Mouse (Mus musculus): ENCODE measurements at regions not wholly inside any gene's neighbourhood (a gene's known extent, or its start where the extent isn't known, plus 50 kb on each side); places are given as distances from the start of the nearest gene placed in this dataset.

GRCm38 (mm10) chr16:77443318-77443717, 158.6 kb downstream of the Gm11146 start:
- no peaks in the 10 kb centered on the region for H3K27me3 ChIP-seq (ENCODE audit: control insufficient read depth, insufficient read depth, low read length)
- peak overlapping the region; percentile 10 for H3K27ac ChIP-seq
- ATAC-seq (ENCODE audit: low FRiP score) (no peak), DNase-seq (ENCODE audit: low spot score) (no peak)
- no peak overlapping the region for H3K4me3 ChIP-seq (replicated peaks; ENCODE audit: low read length)
- no peaks in the 10 kb centered on the region for H3K36me3 ChIP-seq (replicated peaks; ENCODE audit: control insufficient read depth, insufficient read depth)
- no peaks in the 10 kb centered on the region for H3K9me3 ChIP-seq (ENCODE audit: control insufficient read depth, low read length)
- peaks cover 24% of the 10 kb centered on the region for H3K4me1 ChIP-seq (replicated peaks; ENCODE audit: control insufficient read depth, insufficient read depth, low read length)
- no peak overlapping the region for H3K9ac ChIP-seq
- H3K4me2 ChIP-seq (replicated peaks): no peak overlapping the region
- 74% methylated on average over 5 of the region's 5 CpGs for WGBS

DNA sequence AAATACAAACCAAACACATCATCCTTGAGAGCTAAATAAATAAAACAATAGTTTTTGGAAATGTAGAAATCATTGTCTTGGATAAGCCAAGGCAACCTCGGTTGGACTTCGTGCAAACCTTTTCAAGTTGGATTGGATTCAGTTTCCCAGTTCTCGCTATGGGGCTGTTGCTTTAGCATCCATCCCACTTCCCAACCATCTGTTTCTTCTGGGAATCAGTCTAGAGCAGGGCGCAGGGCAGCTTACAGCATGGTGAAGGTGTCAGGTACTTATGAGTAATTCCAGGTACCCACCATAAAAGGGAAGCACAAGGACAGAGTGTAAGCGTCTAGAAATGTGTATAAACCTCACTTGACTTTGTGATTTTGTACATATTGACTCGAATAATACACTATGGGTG, 159.0 kb downstream of the Gm11146 start:
- H3K4me3 ChIP-seq (replicated peaks; ENCODE audit: low read length): no peak overlapping the region
- DNase-seq (ENCODE audit: low spot score) (no peak), ATAC-seq (ENCODE audit: low FRiP score) (no peak)
- WGBS: 94% methylated on average over 6 of the region's 6 CpGs
- H3K27ac ChIP-seq: no peak overlapping the region
- H3K4me1 ChIP-seq (replicated peaks; ENCODE audit: control insufficient read depth, insufficient read depth, low read length): peaks cover 24% of the 10 kb centered on the region
- no peaks in the 10 kb centered on the region for H3K9me3 ChIP-seq (ENCODE audit: control insufficient read depth, low read length)
- no peak overlapping the region for H3K9ac ChIP-seq
- no peaks in the 10 kb centered on the region for H3K36me3 ChIP-seq (replicated peaks; ENCODE audit: control insufficient read depth, insufficient read depth)
- H3K4me2 ChIP-seq (replicated peaks): no peak overlapping the region
- no peaks in the 10 kb centered on the region for H3K27me3 ChIP-seq (ENCODE audit: control insufficient read depth, insufficient read depth, low read length)

- H3K27me3 ChIP-seq (ENCODE audit: control insufficient read depth, insufficient read depth, low read length): no peaks in the 10 kb centered on the region
- DNase-seq (ENCODE audit: low spot score) (no peak), ATAC-seq (ENCODE audit: low FRiP score) (no peak)
- WGBS: 49% methylated on average over 4 of the region's 4 CpGs
- H3K9me3 ChIP-seq (ENCODE audit: control insufficient read depth, low read length): no peaks in the 10 kb centered on the region
- H3K4me1 ChIP-seq (replicated peaks; ENCODE audit: control insufficient read depth, insufficient read depth, low read length): peaks cover 10% of the 10 kb centered on the region; the same call in 1 of the 2 replicates
- H3K9ac ChIP-seq: no peak overlapping the region
- H3K4me2 ChIP-seq (replicated peaks): no peak overlapping the region
- no peak overlapping the region for H3K4me3 ChIP-seq (replicated peaks; ENCODE audit: low read length)
- H3K36me3 ChIP-seq (replicated peaks; ENCODE audit: control insufficient read depth, insufficient read depth): no peaks in the 10 kb centered on the region
- no peak overlapping the region for H3K27ac ChIP-seq
These were observed 170.5 kb downstream of the Gm11146 start for GRCm38 (mm10) chr16:77431345-77431744.

- no peaks in the 10 kb centered on the region for H3K36me3 ChIP-seq (replicated peaks; ENCODE audit: control insufficient read depth, insufficient read depth)
- peak overlapping the region; percentile 86 for H3K4me2 ChIP-seq (replicated peaks)
- ATAC-seq (ENCODE audit: low FRiP score) (no peak), DNase-seq (ENCODE audit: low spot score) (no peak)
- H3K4me1 ChIP-seq (replicated peaks; ENCODE audit: control insufficient read depth, insufficient read depth, low read length): peaks cover 15% of the 10 kb centered on the region
- 14% methylated on average over 12 of the region's 12 CpGs for WGBS
- peak overlapping the region; percentile 55 for H3K4me3 ChIP-seq (replicated peaks; ENCODE audit: low read length)
- no peaks in the 10 kb centered on the region for H3K9me3 ChIP-seq (ENCODE audit: control insufficient read depth, low read length)
- peak overlapping the region; percentile 99 for H3K9ac ChIP-seq
- no peaks in the 10 kb centered on the region for H3K27me3 ChIP-seq (ENCODE audit: control insufficient read depth, insufficient read depth, low read length)
- peak overlapping the region; percentile 100 for H3K27ac ChIP-seq
These were observed 179.2 kb downstream of the Gm11146 start for GRCm38 (mm10) chr16:77422385-77423363.

- no peaks in the 10 kb centered on the region for H3K36me3 ChIP-seq (replicated peaks; ENCODE audit: control insufficient read depth, insufficient read depth)
- DNase-seq (ENCODE audit: low spot score) (peak; percentile 77), ATAC-seq (ENCODE audit: low FRiP score) (peak; percentile 93)
- no peaks in the 10 kb centered on the region for H3K9me3 ChIP-seq (ENCODE audit: control insufficient read depth, low read length)
- H3K4me1 ChIP-seq (replicated peaks; ENCODE audit: control insufficient read depth, insufficient read depth, low read length): peaks cover 11% of the 10 kb centered on the region
- peak overlapping the region; percentile 100 for H3K27ac ChIP-seq
- peak overlapping the region; percentile 99 for H3K9ac ChIP-seq
- H3K27me3 ChIP-seq (ENCODE audit: control insufficient read depth, insufficient read depth, low read length): no peaks in the 10 kb centered on the region
- WGBS: 2% methylated on average over 10 of the region's 10 CpGs
- H3K4me3 ChIP-seq (replicated peaks; ENCODE audit: low read length): peak overlapping the region; percentile 55
- peak overlapping the region; percentile 86 for H3K4me2 ChIP-seq (replicated peaks)
These were observed 180.3 kb downstream of the Gm11146 start for GRCm38 (mm10) chr16:77421591-77422024.

DNA sequence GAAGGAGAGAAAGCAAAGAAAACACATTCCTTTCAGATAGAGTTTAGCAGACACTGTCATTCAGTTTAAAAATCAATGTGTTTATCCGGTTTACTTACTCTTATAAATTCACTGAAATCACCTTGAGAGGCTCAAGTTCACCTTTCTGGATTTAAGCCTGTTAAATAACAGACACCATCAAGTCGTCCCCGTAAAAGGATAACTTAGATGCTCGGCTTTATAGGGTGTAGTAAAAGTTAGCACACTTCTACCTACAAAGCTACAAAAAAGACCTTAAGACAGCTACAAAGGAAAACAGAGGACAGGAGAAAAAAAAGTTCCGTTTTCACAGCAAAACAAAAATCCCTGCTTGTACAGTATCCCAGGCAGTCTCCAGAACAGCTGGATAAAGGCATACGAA, 180.9 kb downstream of the Gm11146 start:
- Histone ChIP-seq H3K36me3 (replicated peaks; ENCODE audit: control insufficient read depth, insufficient read depth) (no peaks in the 10 kb centered on the region), H3K4me1 (replicated peaks; ENCODE audit: control insufficient read depth, insufficient read depth, low read length) (peaks cover 9% of the 10 kb centered on the region), H3K4me3 (replicated peaks; ENCODE audit: low read length) (peak overlapping the region; percentile 55), H3K9me3 (ENCODE audit: control insufficient read depth, low read length) (no peaks in the 10 kb centered on the region), H3K27ac (peak overlapping the region; percentile 100), H3K27me3 (ENCODE audit: control insufficient read depth, insufficient read depth, low read length) (no peaks in the 10 kb centered on the region), H3K4me2 (replicated peaks) (peak overlapping the region; percentile 86), H3K9ac (peak overlapping the region; percentile 99)
- ATAC-seq (ENCODE audit: low FRiP score) (no peak), DNase-seq (ENCODE audit: low spot score) (peak; percentile 60)
- 9% methylated on average over 6 of the region's 6 CpGs for WGBS

GRCm38 (mm10) chr16:77420136-77420860, 181.6 kb downstream of the Gm11146 start:
- Histone ChIP-seq H3K4me2 (replicated peaks) (peak overlapping the region; percentile 86), H3K27me3 (ENCODE audit: control insufficient read depth, insufficient read depth, low read length) (no peaks in the 10 kb centered on the region), H3K27ac (peak overlapping the region; percentile 100), H3K4me1 (replicated peaks; ENCODE audit: control insufficient read depth, insufficient read depth, low read length) (peaks cover 4% of the 10 kb centered on the region), H3K9me3 (ENCODE audit: control insufficient read depth, low read length) (no peaks in the 10 kb centered on the region), H3K9ac (peak overlapping the region; percentile 99), H3K36me3 (replicated peaks; ENCODE audit: control insufficient read depth, insufficient read depth) (no peaks in the 10 kb centered on the region), H3K4me3 (replicated peaks; ENCODE audit: low read length) (peak overlapping the region; percentile 55)
- ATAC-seq (ENCODE audit: low FRiP score): no peak
- WGBS: 14% methylated on average over 8 of the region's 8 CpGs
- DNase-seq (ENCODE audit: low spot score): peak; percentile 71

GRCm38 (mm10) chr16:77419116-77419735, 182.7 kb downstream of the Gm11146 start:
- DNase-seq (ENCODE audit: low spot score) (peak; percentile 53), ATAC-seq (ENCODE audit: low FRiP score) (no peak)
- Histone ChIP-seq H3K9ac (peak overlapping the region; percentile 99), H3K4me2 (replicated peaks) (peak overlapping the region; percentile 86), H3K27ac (peak overlapping the region; percentile 100), H3K4me3 (replicated peaks; ENCODE audit: low read length) (peak overlapping the region; percentile 55), H3K36me3 (replicated peaks; ENCODE audit: control insufficient read depth, insufficient read depth) (no peaks in the 10 kb centered on the region), H3K9me3 (ENCODE audit: control insufficient read depth, low read length) (no peaks in the 10 kb centered on the region), H3K4me1 (replicated peaks; ENCODE audit: control insufficient read depth, insufficient read depth, low read length) (peaks cover 6% of the 10 kb centered on the region), H3K27me3 (ENCODE audit: control insufficient read depth, insufficient read depth, low read length) (no peaks in the 10 kb centered on the region)
- WGBS: 5% methylated on average over 4 of the region's 4 CpGs

GRCm38 (mm10) chr16:77418486-77418885, 183.4 kb downstream of the Gm11146 start:
- H3K27me3 ChIP-seq (ENCODE audit: control insufficient read depth, insufficient read depth, low read length): no peaks in the 10 kb centered on the region
- peak overlapping the region; percentile 55 for H3K4me3 ChIP-seq (replicated peaks; ENCODE audit: low read length)
- ATAC-seq (ENCODE audit: low FRiP score) (no peak), DNase-seq (ENCODE audit: low spot score) (no peak)
- H3K9ac ChIP-seq: peak overlapping the region; percentile 99
- H3K4me2 ChIP-seq (replicated peaks): peak overlapping the region; percentile 86
- 20% methylated on average over 1 of the region's 1 CpGs for WGBS
- peaks cover 5% of the 10 kb centered on the region for H3K4me1 ChIP-seq (replicated peaks; ENCODE audit: control insufficient read depth, insufficient read depth, low read length)
- H3K27ac ChIP-seq: peak overlapping the region; percentile 100
- H3K36me3 ChIP-seq (replicated peaks; ENCODE audit: control insufficient read depth, insufficient read depth): no peaks in the 10 kb centered on the region
- no peaks in the 10 kb centered on the region for H3K9me3 ChIP-seq (ENCODE audit: control insufficient read depth, low read length)
